Mouse (Mus musculus): ENCODE data around the gene Dspp.
A peak's percentile ranks its signal among the peaks of the same experiment; 100 is the strongest.

Gene Dspp

GRCm38 (mm10) chr5:104195086-104195485 is 24.6 kb downstream of the Dspp start:
- DNase-seq (ENCODE audit: low spot score in 2 of 2) = no peak

DNA sequence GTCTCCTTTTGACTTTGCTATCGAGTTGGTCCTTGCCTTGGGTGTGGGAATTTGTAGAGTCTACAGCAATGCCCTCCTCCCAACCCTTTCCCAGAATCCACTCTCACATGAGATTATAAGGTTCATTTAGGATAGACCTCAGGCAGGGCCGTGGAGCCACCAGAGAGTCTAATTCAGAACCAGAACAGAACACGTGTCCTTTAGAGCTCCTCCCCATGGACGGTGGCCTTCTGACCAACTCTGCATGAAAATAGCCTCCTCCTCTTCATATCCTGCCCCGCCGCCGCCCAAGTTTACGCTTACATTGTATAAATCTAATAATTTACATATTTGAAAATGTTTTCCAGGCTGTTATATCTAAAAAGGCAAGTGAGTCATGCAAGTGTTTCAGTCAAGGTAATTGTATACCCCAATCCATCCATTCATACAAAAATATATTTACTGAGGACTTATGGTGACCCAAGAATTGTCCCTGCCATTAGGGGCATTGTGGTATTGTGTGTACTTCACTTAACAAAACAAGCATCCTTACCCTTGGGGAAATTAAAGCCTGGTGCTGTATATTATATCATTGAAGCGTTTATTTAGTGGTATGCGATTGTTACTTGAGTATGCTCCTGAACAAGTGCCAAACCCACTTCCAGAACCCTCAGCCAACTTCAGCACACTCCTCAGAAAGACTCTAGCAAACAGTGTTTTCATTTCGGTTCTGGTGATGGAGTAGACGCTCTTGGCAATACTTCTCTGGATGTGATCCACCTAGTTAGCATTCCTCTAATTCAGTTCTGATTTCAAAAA is 30.8 kb downstream of the Dspp start:
- no peak for DNase-seq (ENCODE audit: low spot score in 2 of 2)

GRCm38 (mm10) chr5:104202351-104202750 is 31.8 kb downstream of the Dspp start, which contains the start of gene Dmp1:
Gene Dmp1, plus strand, starts transcription at chr5:104202613.
- no peak for DNase-seq (ENCODE audit: low spot score in 2 of 2)

GRCm38 (mm10) chr5:104212531-104212930 is 42.0 kb downstream of the Dspp start:
- DNase-seq (ENCODE audit: low spot score in 2 of 2) = no peak

DNA sequence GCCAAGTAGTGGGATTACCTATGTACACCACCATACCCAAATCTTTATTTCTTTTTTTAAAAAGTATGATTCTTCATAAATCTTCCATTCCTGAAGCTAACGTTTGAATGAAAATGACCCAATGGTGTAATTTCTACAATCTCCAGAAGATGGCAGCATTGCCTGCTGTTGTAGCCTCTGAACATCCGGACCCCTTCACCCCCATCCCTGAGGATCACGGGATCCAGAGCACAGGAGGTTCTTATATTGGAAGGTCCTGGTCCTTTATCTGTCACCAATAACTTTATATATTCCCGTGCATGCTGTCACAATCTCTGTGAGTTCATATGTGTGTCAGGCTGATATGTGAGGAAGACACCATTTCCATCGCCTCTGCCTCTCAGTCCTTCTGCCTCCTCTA is 48.4 kb downstream of the Dspp start:
- peak in 1 of 2 experiments; percentile 22 for DNase-seq (ENCODE audit: low spot score in 2 of 2)

- DNase-seq (ENCODE audit: low spot score in 2 of 2) = no peak
These were observed 53.8 kb downstream of the Dspp start for GRCm38 (mm10) chr5:104224299-104224698.

GRCm38 (mm10) chr5:104224750-104225149 is 54.2 kb downstream of the Dspp start:
- no peak for DNase-seq (ENCODE audit: low spot score in 2 of 2)

- no peak for DNase-seq (ENCODE audit: low spot score in 2 of 2)
These were observed 58.0 kb downstream of the Dspp start for GRCm38 (mm10) chr5:104228497-104228896.

Measured in frontal cortex, postnatal 10 days (tissue).